Mouse (Mus musculus): Measurements from ENCODE around the gene Slc38a2. TPM values are rescaled to one million over a fixed set of nuclear protein-coding genes. Genes with fewer than 3 reads are reported as not detected.

Gene Slc38a2
- total and polyA plus RNA-seq, 2 experiments = 22.1 to 73.9 TPM

GRCm38 (mm10) chr15:96688784-96689318 lies 10.7 kb downstream of the Slc38a2 start:
- Histone ChIP-seq H3K4me1 (ENCODE audit: control insufficient read depth, insufficient read depth, low read length) (no peaks in the 10 kb centered on the region), H3K4me3 (ENCODE audit: insufficient read depth, low read depth, low read length) (no peak overlapping the region), H3K9ac (ENCODE audit: low read depth, low read length) (no peak overlapping the region), H3K27ac (replicated peaks; ENCODE audit: insufficient read depth, low read depth, low read length) (no peak overlapping the region), H3K79me2 (ENCODE audit: control insufficient read depth, insufficient read depth, low read length) (no peaks in the 10 kb centered on the region), H3K27me3 (ENCODE audit: control insufficient read depth, insufficient read depth, low read length) (no peaks in the 10 kb centered on the region), H3K36me3 (ENCODE audit: control insufficient read depth, insufficient read depth, low read length) (peaks cover 57% of the 10 kb centered on the region)
- DNase-seq (ENCODE audit: extremely low read depth, low read depth, low spot score) = peak; percentile 30
- no peak for TF ChIP-seq CTCF (IDR thresholded peaks at IDR 0.05; ENCODE audit: low read depth, low read length)
- no peak for TF ChIP-seq POLR2A (IDR thresholded peaks at IDR 0.05; ENCODE audit: extremely low read depth, insufficient read depth, low read length)
- 60% methylated on average over 12 of the region's 12 CpGs for WGBS

- Histone ChIP-seq H3K4me1 (ENCODE audit: control insufficient read depth, insufficient read depth, low read length) (no peaks in the 10 kb centered on the region), H3K27me3 (ENCODE audit: control insufficient read depth, insufficient read depth, low read length) (no peaks in the 10 kb centered on the region), H3K4me3 (ENCODE audit: insufficient read depth, low read depth, low read length) (no peak overlapping the region), H3K79me2 (ENCODE audit: control insufficient read depth, insufficient read depth, low read length) (no peaks in the 10 kb centered on the region), H3K27ac (replicated peaks; ENCODE audit: insufficient read depth, low read depth, low read length) (no peak overlapping the region), H3K36me3 (ENCODE audit: control insufficient read depth, insufficient read depth, low read length) (peaks cover 49% of the 10 kb centered on the region), H3K9ac (ENCODE audit: low read depth, low read length) (no peak overlapping the region)
- 83% methylated on average over 6 of the region's 6 CpGs for WGBS
- TF ChIP-seq POLR2A (IDR thresholded peaks at IDR 0.05; ENCODE audit: extremely low read depth, insufficient read depth, low read length) (no peak), CTCF (IDR thresholded peaks at IDR 0.05; ENCODE audit: low read depth, low read length) (no peak)
- peak; percentile 33 for DNase-seq (ENCODE audit: extremely low read depth, low read depth, low spot score)
Observed at GRCm38 (mm10) chr15:96688036-96688435, 11.5 kb downstream of the Slc38a2 start.

GRCm38 (mm10) chr15:96687366-96687765 lies 12.2 kb downstream of the Slc38a2 start:
- 16% methylated on average over 1 of the region's 1 CpGs for WGBS
- Histone ChIP-seq H3K9ac (ENCODE audit: low read depth, low read length) (no peak overlapping the region), H3K27me3 (ENCODE audit: control insufficient read depth, insufficient read depth, low read length) (no peaks in the 10 kb centered on the region), H3K4me1 (ENCODE audit: control insufficient read depth, insufficient read depth, low read length) (no peaks in the 10 kb centered on the region), H3K27ac (replicated peaks; ENCODE audit: insufficient read depth, low read depth, low read length) (no peak overlapping the region), H3K79me2 (ENCODE audit: control insufficient read depth, insufficient read depth, low read length) (no peaks in the 10 kb centered on the region), H3K4me3 (ENCODE audit: insufficient read depth, low read depth, low read length) (no peak overlapping the region), H3K36me3 (ENCODE audit: control insufficient read depth, insufficient read depth, low read length) (peaks cover 42% of the 10 kb centered on the region)
- TF ChIP-seq POLR2A (IDR thresholded peaks at IDR 0.05; ENCODE audit: extremely low read depth, insufficient read depth, low read length) = no peak
- no peak for TF ChIP-seq CTCF (IDR thresholded peaks at IDR 0.05; ENCODE audit: low read depth, low read length)
- DNase-seq (ENCODE audit: extremely low read depth, low read depth, low spot score) = peak; percentile 37

GRCm38 (mm10) chr15:96686201-96687159 lies 13.1 kb downstream of the Slc38a2 start:
- no peak for TF ChIP-seq CTCF (IDR thresholded peaks at IDR 0.05; ENCODE audit: low read depth, low read length)
- TF ChIP-seq POLR2A (IDR thresholded peaks at IDR 0.05; ENCODE audit: extremely low read depth, insufficient read depth, low read length) = no peak
- WGBS = 57% methylated on average over 9 of the region's 9 CpGs
- Histone ChIP-seq H3K27ac (replicated peaks; ENCODE audit: insufficient read depth, low read depth, low read length) (no peak overlapping the region), H3K9ac (ENCODE audit: low read depth, low read length) (no peak overlapping the region), H3K4me3 (ENCODE audit: insufficient read depth, low read depth, low read length) (no peak overlapping the region), H3K27me3 (ENCODE audit: control insufficient read depth, insufficient read depth, low read length) (no peaks in the 10 kb centered on the region), H3K36me3 (ENCODE audit: control insufficient read depth, insufficient read depth, low read length) (peaks cover 35% of the 10 kb centered on the region), H3K4me1 (ENCODE audit: control insufficient read depth, insufficient read depth, low read length) (no peaks in the 10 kb centered on the region), H3K79me2 (ENCODE audit: control insufficient read depth, insufficient read depth, low read length) (no peaks in the 10 kb centered on the region)
- DNase-seq (ENCODE audit: extremely low read depth, low read depth, low spot score) = peak; percentile 63

- no peak overlapping the region for H3K9ac ChIP-seq (ENCODE audit: low read depth, low read length)
Observed at GRCm38 (mm10) chr15:96685273-96685672, 14.3 kb downstream of the Slc38a2 start.

More at GRCm38 (mm10) chr15:96685273-96685672, 14.3 kb downstream of the Slc38a2 start:
- no peak for DNase-seq (ENCODE audit: extremely low read depth, low read depth, low spot score)
- no peaks in the 10 kb centered on the region for H3K79me2 ChIP-seq (ENCODE audit: control insufficient read depth, insufficient read depth, low read length)
- no peak for TF ChIP-seq CTCF (IDR thresholded peaks at IDR 0.05; ENCODE audit: low read depth, low read length)
- TF ChIP-seq POLR2A (IDR thresholded peaks at IDR 0.05; ENCODE audit: extremely low read depth, insufficient read depth, low read length) = no peak
- no peak overlapping the region for H3K4me3 ChIP-seq (ENCODE audit: insufficient read depth, low read depth, low read length)
- no peak overlapping the region for H3K27ac ChIP-seq (replicated peaks; ENCODE audit: insufficient read depth, low read depth, low read length)
- 83% methylated on average over 6 of the region's 6 CpGs for WGBS
- no peaks in the 10 kb centered on the region for H3K4me1 ChIP-seq (ENCODE audit: control insufficient read depth, insufficient read depth, low read length)
- no peaks in the 10 kb centered on the region for H3K27me3 ChIP-seq (ENCODE audit: control insufficient read depth, insufficient read depth, low read length)
- H3K36me3 ChIP-seq (ENCODE audit: control insufficient read depth, insufficient read depth, low read length) = peaks cover 23% of the 10 kb centered on the region

All from liver, adult 2 months (tissue).